In genomic region chr3:123237039-123237438, GRCm38 (mm10) we compare ENCODE assay signal across 14 mouse cellular contexts. TPM values are rescaled to one million over a fixed set of nuclear protein-coding genes. Genes with fewer than 3 reads are reported as not detected.
A peak's percentile ranks its signal among the peaks of the same experiment; 100 is the strongest.
DNase-seq lines count a peak whose midpoint lies in the region; ATAC-seq and TF ChIP-seq lines count a peak whose summit lies in the region.
"Had no signal": no experiment of that assay in that cellular context is flagged by ENCODE, and none has a peak within 500 bp of the region (broad histone marks: within the 10 kb centered on the region; RNA-seq: fewer than 3 reads in every experiment).

No protein-coding gene starts in this region.

- DNase-seq in heart, adult 11 months = peak; percentile 85
- DNase-seq in heart, adult 18-20 months = no peak
- no peak for DNase-seq in lung, embryonic 14.5 days
- no peak for DNase-seq in lung, postnatal 0 days (ENCODE audit: low spot score)
- peak; percentile 48 for DNase-seq in retina, embryonic 14.5 days (ENCODE audit: low spot score)
- no peak for DNase-seq in cerebellum, adult 8-10 months
- DNase-seq in cerebellum, postnatal 14 days = no peak
- DNase-seq: adrenal gland, postnatal 14 days; cerebellum, adult 18-20 months; lung, postnatal 4 days; thymus, postnatal 4 days had no signal

- 23% methylated on average over 7 of the region's 7 CpGs for WGBS in lung, embryonic 14.5 days
- WGBS in lung, postnatal 0 days = 29% methylated on average over 7 of the region's 7 CpGs
- WGBS in heart, embryonic 14.5 days = 11% methylated on average over 7 of the region's 7 CpGs

- peaks cover 14% of the 10 kb centered on the region for H3K27me3 ChIP-seq in lung, embryonic 14.5 days (ENCODE audit: insufficient read depth, low read length)
- no peaks in the 10 kb centered on the region for H3K27me3 ChIP-seq in lung, postnatal 0 days (replicated peaks; ENCODE audit: insufficient read depth, low read length)
- H3K27me3 ChIP-seq in heart, embryonic 14.5 days (ENCODE audit: control insufficient read depth, insufficient read depth, low read length) = no peaks in the 10 kb centered on the region
- H3K27me3 ChIP-seq: Patski had no signal

- TF ChIP-seq EP300 in lung, postnatal 0 days (IDR thresholded peaks at IDR 0.05) = no peak

- H3K36me3 ChIP-seq in lung, embryonic 14.5 days (ENCODE audit: insufficient read depth) = no peaks in the 10 kb centered on the region
- no peaks in the 10 kb centered on the region for H3K36me3 ChIP-seq in lung, postnatal 0 days (ENCODE audit: insufficient read depth, low read length)
- H3K36me3 ChIP-seq in heart, embryonic 14.5 days (ENCODE audit: control insufficient read depth, insufficient read depth, low read length) = no peaks in the 10 kb centered on the region

- no peak for TF ChIP-seq CTCF in lung, embryonic 14.5 days (IDR thresholded peaks at IDR 0.05; ENCODE audit: low read depth)
- no peak for TF ChIP-seq CTCF in lung, postnatal 0 days (IDR thresholded peaks at IDR 0.05)

- H3K4me2 ChIP-seq in lung, embryonic 14.5 days = 0 out of 2 replicates have a peak overlapping the region, but pooled peaks have one; percentile 4
- H3K4me2 ChIP-seq in lung, postnatal 0 days (replicated peaks; ENCODE audit: low read depth, low read length) = no peak overlapping the region
- peak overlapping the region; percentile 74 for H3K4me2 ChIP-seq in heart, embryonic 14.5 days (ENCODE audit: low read length)

- H3K4me3 ChIP-seq in lung, embryonic 14.5 days (ENCODE audit: low read depth, low read length) = no peak overlapping the region
- H3K4me3 ChIP-seq in lung, postnatal 0 days (ENCODE audit: low read depth, low read length) = no peak overlapping the region
- peak overlapping the region in 1 of 2 experiments; percentile 62; a peak in 2 of 4 replicates for H3K4me3 ChIP-seq in heart, embryonic 14.5 days (ENCODE audit: control insufficient read depth in 1 of 2, insufficient read depth in 1 of 2, low read depth in 1 of 2, low read length in 2 of 2)

- no peaks in the 10 kb centered on the region for H3K9me3 ChIP-seq in lung, embryonic 14.5 days (ENCODE audit: low read depth, low read length)
- H3K9me3 ChIP-seq in lung, postnatal 0 days (ENCODE audit: low read length) = no peaks in the 10 kb centered on the region
- H3K9me3 ChIP-seq in heart, embryonic 14.5 days (ENCODE audit: control insufficient read depth, low read length) = no peaks in the 10 kb centered on the region

- no peak overlapping the region for H3K27ac ChIP-seq in lung, embryonic 14.5 days (ENCODE audit: low read depth)
- H3K27ac ChIP-seq in lung, postnatal 0 days (ENCODE audit: low read length) = no peak overlapping the region
- peak overlapping the region; percentile 26 to 62 for H3K27ac ChIP-seq in heart, embryonic 14.5 days (replicated peaks in 1 of 2; ENCODE audit: control insufficient read depth in 1 of 2, insufficient read depth in 1 of 2, low read depth in 2 of 2, low read length in 2 of 2)
- H3K27ac ChIP-seq: kidney, postnatal 0 days had no signal

- H3K4me1 ChIP-seq in lung, embryonic 14.5 days (ENCODE audit: insufficient read depth) = no peaks in the 10 kb centered on the region
- H3K4me1 ChIP-seq in lung, postnatal 0 days (ENCODE audit: insufficient read depth, low read depth, low read length) = 0 out of 2 replicates have a peak, but pooled peaks cover 3% of the 10 kb centered on the region
- peaks cover 15 to 22% of the 10 kb centered on the region in 2 experiments for H3K4me1 ChIP-seq in heart, embryonic 14.5 days (ENCODE audit: control insufficient read depth in 2 of 2, insufficient read depth in 2 of 2, low read length in 2 of 2)

- no peak for ATAC-seq in lung, embryonic 14.5 days (ENCODE audit: insufficient read depth)
- ATAC-seq in lung, postnatal 0 days = no peak
- ATAC-seq in heart, embryonic 14.5 days (ENCODE audit: insufficient number of reproducible peaks, insufficient read depth, low FRiP score, low read depth) = no peak; the same call in 1 of the 2 replicates
- ATAC-seq: Patski had no signal

- no peak overlapping the region for H3K9ac ChIP-seq in lung, embryonic 14.5 days
- H3K9ac ChIP-seq in lung, postnatal 0 days (replicated peaks; ENCODE audit: low read depth) = no peak overlapping the region
- H3K9ac ChIP-seq in heart, embryonic 14.5 days (ENCODE audit: low read length) = no peak overlapping the region

RNA-seq across cellular contexts. Expression of gene Synpo2, which starts 1.1 kb away (rescaled TPM):
- 10 to 100 TPM; 73.4 to 88.1 TPM for total RNA-seq in heart, adult 18-20 months (2021)
- 13.2 TPM in 2 replicates for polyA plus RNA-seq in lung, embryonic 14.5 days (2014; fragmentation: Nextera tagmentation; extraction: Ambion mirVana)
- 2.2 and 2.4 TPM in 2 replicates for polyA plus RNA-seq in lung, postnatal 0 days (2015; fragmentation: Nextera tagmentation; extraction: Ambion mirVana)
- polyA plus RNA-seq in heart, embryonic 14.5 days (2014; fragmentation: Nextera tagmentation; extraction: Ambion mirVana) = 14.4 and 15.0 TPM in 2 replicates

RNA-seq across cellular contexts. Expression of gene Sec24d, which starts 30.2 kb away (rescaled TPM):
- 10 to 100 TPM; 26.5 to 34.2 TPM for total RNA-seq in heart, adult 18-20 months (2021)
- 66.1 and 78.9 TPM in 2 replicates for polyA plus RNA-seq in lung, embryonic 14.5 days (2014; fragmentation: Nextera tagmentation; extraction: Ambion mirVana)
- polyA plus RNA-seq in lung, postnatal 0 days (2015; fragmentation: Nextera tagmentation; extraction: Ambion mirVana) = 34.9 and 38.7 TPM in 2 replicates
- 70.8 and 72.8 TPM in 2 replicates for polyA plus RNA-seq in heart, embryonic 14.5 days (2014; fragmentation: Nextera tagmentation; extraction: Ambion mirVana)

Comparison
In these comparisons a context has a peak if more than half of its experiments do, and no peak if none do; other contexts are left out.
1. DNase-seq: peak in heart, adult 11 months (single experiment) and retina, embryonic 14.5 days (single experiment); none in heart, adult 18-20 months (0 of 2), lung, embryonic 14.5 days (single experiment), lung, postnatal 0 days (single experiment), cerebellum, adult 8-10 months (single experiment) and cerebellum, postnatal 14 days (0 of 2).
2. H3K27ac ChIP-seq: peak in heart, embryonic 14.5 days (2 of 2); none in lung, embryonic 14.5 days (single experiment) and lung, postnatal 0 days (single experiment).